Mouse (Mus musculus) C3H10T1/2 (cell line): ENCODE results near the gene Sprr2h. TPM values are rescaled to one million over a fixed set of nuclear protein-coding genes. Genes with fewer than 3 reads are reported as not detected.

ENCODE experiments used
- polyA plus RNA-seq, 2 experiments: library from polyadenylated mRNA; unstranded; fragments of >200 nt; fragmentation: generic; extraction: Trizol; gene quantifications; one replicate each; pipeline ENCODE4 v1.2.1; 2012; ENCODE audit warnings: missing spikeins in 2 of 2

Gene Sprr2h
- under 1 TPM in 1 of 2 experiments, not detected in 1; 0.04 TPM for polyA plus RNA-seq

DNA sequence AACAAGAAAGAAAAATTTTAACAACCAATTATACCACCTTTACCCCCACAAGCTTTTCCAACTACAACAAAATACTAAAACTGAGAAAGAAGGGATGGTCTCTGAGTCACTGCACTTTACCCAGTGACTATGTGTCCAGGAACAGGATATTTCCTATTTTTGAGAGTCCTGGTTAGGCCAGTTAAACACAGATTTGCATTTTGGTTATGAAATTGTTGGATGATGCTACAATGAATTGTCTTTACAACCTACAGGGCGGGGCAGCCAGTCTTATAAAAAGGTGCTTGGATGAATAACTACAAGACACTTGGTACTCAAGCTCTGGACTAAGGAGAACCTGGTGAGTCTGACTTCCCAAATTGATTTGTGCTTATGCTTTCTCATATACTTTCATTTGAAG is at the start of gene Sprr2h:
Sprr2h (plus strand) TSS at position 301 of the 400 bp plus-strand sequence.

DNA sequence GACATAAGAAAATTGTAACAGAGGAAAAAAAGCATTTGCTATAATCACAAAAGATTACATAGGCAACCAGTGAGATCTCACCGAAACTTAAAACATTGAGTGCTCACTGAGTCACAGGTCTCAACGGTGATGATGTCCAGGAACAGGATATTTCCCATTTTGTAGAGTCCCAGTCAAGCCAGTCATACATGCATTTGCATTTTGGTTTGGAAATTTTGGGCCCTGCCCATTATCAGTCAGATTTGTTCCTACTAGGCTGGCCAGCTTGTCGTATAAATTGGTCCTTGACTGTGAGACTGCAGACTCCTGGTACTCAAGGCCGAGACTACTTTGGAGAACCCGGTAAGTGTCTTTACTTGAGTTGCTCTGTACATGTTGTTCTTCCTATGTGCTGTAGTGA is 46.6 kb upstream of the Sprr2h start, which contains the start of gene Sprr2d:
Sprr2d (plus strand) TSS at position 301 of the 400 bp plus-strand sequence.

DNA sequence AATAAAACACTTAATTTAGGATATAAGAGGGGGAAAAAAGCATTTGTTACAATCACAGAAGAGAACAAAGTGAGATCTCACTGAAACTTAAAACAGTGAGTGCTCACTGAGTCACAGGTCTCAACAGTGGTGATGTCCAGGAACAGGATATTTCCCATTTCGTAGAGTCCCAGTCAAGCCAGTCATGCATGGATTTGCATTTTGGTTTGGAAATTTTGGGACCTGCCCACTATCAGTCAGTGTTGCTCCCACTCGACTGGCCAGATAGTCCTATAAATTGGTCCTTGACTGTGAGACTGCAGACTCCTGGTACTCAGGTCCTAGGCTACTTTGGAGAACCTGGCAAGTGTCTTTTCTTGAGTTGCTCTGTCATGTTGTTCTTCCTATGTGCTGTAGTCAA is 33.6 kb upstream of the Sprr2h start, which contains the start of gene Sprr2e:
Sprr2e (plus strand) TSS at position 301 of the 400 bp plus-strand sequence.

DNA sequence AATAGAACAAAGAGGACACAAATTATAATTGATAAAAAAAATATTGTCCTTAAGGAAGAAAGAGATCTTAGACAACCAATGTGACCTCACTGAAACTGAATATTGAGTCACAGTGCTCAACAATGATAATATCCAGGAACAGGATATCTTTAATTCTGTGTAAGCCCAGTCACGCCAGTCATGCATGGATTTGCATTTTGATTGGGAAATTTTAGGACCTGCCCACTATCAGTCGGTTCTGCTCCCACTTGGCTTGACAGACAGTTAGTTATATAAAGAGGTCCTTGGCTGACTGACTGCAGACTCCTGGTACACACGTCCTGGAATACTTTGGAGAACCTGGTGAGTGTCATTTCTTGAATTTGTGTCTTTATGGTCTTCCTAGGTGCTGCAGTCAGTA is 20.6 kb upstream of the Sprr2h start, which contains the start of gene Sprr2f:
Sprr2f (plus strand) TSS at position 301 of the 400 bp plus-strand sequence.

DNA sequence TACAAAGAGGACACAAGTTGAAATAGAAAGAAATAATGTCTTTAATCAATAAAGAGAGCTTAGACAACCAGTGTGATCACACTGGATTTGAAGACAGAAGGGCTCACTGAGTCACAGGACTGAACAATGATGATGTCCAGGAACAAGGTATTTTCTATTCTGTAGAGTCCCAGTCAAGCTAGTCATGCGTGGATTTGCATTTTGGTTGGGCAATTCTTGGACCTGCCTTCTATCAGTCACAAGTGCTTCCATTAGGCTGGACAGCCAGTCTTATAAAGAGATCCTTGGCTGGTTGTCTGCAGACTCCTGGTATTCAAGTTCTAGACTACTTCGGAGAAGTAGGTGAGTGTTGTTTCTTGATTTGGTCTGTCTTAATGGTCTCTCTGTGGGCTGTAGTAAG is 22.2 kb downstream of the Sprr2h start, which contains the start of gene Sprr2i:
Sprr2i (plus strand) TSS at position 301 of the 400 bp plus-strand sequence.

DNA sequence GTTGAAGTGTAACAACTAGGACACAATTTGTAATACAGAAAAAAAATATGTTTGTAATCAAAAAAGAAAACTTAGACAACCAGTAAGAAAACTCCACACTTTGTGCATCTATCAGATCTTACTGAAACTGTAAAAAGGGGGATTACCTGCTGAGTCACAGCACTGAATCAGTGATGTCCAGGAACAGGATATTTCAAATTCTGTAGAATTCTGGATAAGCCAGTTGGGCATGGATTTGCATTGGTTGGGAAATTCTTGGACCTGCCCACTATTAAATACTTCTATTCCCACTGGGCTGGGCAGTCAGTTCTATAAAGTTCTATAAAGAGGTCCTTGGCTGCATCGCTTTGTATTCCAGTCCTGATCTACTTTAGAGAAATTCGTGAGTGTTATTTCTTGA is 32.3 kb downstream of the Sprr2h start, which contains the start of gene Sprr2j-ps:
Sprr2j-ps (plus strand) TSS at position 301 of the 400 bp plus-strand sequence.

DNA sequence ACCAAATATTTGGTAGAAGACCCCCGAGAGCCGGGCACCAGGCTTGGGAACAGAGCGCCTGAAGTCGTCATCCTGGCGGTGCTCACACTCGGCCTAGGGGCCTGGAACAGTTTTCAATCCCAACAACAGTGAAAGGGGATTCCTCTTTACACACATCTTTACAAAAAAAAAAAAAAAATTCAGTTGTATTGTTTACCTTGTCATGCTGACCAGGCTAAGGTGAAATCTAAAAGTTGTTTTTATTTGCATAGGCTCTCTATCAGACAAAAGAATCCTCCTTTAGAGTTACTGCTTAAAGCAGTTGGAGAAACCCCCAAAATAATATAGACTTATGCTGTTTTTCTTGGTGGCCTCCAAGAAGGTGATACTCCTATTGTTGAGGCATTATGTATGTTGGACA is 43.8 kb downstream of the Sprr2h start, which contains the start of gene Gm9774:
Gm9774 (minus strand) TSS at position 101 of the 400 bp plus-strand sequence.

DNA sequence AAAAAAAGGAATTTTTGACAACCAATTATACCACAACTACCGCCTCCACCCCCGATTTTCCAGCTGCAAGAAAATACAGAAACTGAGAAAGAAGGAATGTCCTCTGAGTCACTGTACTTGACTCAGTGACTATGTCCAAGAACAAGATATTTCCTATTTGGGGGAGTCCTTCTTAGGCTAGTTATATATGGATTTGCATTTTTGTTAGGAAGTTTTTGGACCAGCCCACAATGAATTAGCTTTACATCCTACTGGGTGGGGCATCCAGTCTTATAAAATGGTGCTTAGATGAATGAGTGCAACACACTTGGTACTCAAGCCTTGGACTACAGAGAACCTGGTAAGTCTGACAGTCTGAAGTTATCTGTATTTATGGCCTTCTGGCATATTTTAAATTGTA is 46.8 kb downstream of the Sprr2h start, which contains the start of gene Sprr2k:
Sprr2k (plus strand) TSS at position 301 of the 400 bp plus-strand sequence.

Other genes starting within 250 kb of the Sprr2h start
- gene Lelp1, start 242.9 kb upstream of the Sprr2h start, polyA plus RNA-seq, result not detected
- gene Sprr2a1, start 169.9 kb upstream of the Sprr2h start, polyA plus RNA-seq, result not detected
- gene Sprr2a2, start 169.8 kb upstream of the Sprr2h start, polyA plus RNA-seq, result under 1 TPM; 0.09 to 0.75 TPM
- under 1 TPM in 1 of 2 experiments, not detected in 1; 0.06 TPM for gene Sprr2a3, start 100.3 kb upstream of the Sprr2h start, polyA plus RNA-seq
- gene Sprr2b, start 69.1 kb upstream of the Sprr2h start, polyA plus RNA-seq, result not detected
- not detected for gene Sprr2d, start 46.5 kb upstream of the Sprr2h start, polyA plus RNA-seq
- gene Sprr2e, start 33.5 kb upstream of the Sprr2h start, polyA plus RNA-seq, result under 1 TPM in 1 of 2 experiments, not detected in 1; 0.05 TPM
- gene Sprr2f, start 20.5 kb upstream of the Sprr2h start, polyA plus RNA-seq, result not detected
- gene Sprr2i, start 22.3 kb downstream of the Sprr2h start, polyA plus RNA-seq, result not detected
- gene Sprr2j-ps, start 32.4 kb downstream of the Sprr2h start, polyA plus RNA-seq, result under 1 TPM in 1 of 2 experiments, not detected in 1; 0.15 TPM
- 10 to 100 TPM in 1 of 2 experiments, 1 to 10 TPM in 1; 6.3 to 13.3 TPM for gene Gm9774, start 43.7 kb downstream of the Sprr2h start, polyA plus RNA-seq
- gene Sprr2k, start 46.9 kb downstream of the Sprr2h start, polyA plus RNA-seq, result 1 to 10 TPM in 1 of 2 experiments, under 1 TPM in 1; 0.38 to 2.1 TPM
- gene Sprr1b, start 53.1 kb downstream of the Sprr2h start, polyA plus RNA-seq, result not detected
- not detected for gene Sprr3, start 73.0 kb downstream of the Sprr2h start, polyA plus RNA-seq
- gene Sprr1a, start 100.2 kb downstream of the Sprr2h start, polyA plus RNA-seq, result 10 to 100 TPM in 1 of 2 experiments, 1 to 10 TPM in 1; 4.8 to 21.7 TPM
- gene Sprr4, start 114.8 kb downstream of the Sprr2h start, polyA plus RNA-seq, result not detected
- not detected for gene 2310046K23Rik, start 148.8 kb downstream of the Sprr2h start, polyA plus RNA-seq
- under 1 TPM; 0.01 to 0.02 TPM for gene Ivl, start 188.1 kb downstream of the Sprr2h start, polyA plus RNA-seq
- gene Smcp, start 203.3 kb downstream of the Sprr2h start, polyA plus RNA-seq, result not detected
- not detected for gene 2210017I01Rik, start 221.8 kb downstream of the Sprr2h start, polyA plus RNA-seq
- gene Lce6a, start 236.0 kb downstream of the Sprr2h start, polyA plus RNA-seq, result not detected